Mouse (Mus musculus) spleen, embryonic (tissue): Measurements from ENCODE around the gene Cggbp1.

Experiments
- CTCF ChIA-PET: fragments of 350-600 bp; sonication (Branson Sonifier 250); formaldehyde crosslinking; loops from one replicate; lab custom pipeline; 2022; lab: Charles Lee

The Cggbp1 gene

DNA sequence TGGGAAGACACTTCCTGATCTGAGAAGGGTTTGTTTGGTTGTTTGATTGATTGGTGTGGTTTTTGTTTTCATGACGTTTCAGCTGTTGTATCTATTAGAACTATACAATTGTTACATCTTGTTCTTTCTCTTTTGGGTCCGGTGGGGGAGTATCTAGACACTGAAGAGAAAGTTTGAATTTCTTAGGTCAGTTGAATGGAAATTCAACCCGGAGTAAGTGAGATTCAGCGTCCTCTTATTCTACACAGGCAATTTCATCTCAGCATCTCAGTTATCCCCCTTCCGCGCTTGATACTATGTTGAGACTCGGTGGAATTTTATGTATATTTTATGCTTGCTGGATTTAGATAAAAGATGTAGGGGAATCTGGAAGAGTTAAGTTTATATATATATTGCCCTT is 21.0 kb downstream of the Cggbp1 start:
- CTCF ChIA-PET, result interaction anchor here (1.1 kb wide), 1 partner anchor 22 kb away, joined by 3 read pairs; the partner anchor contains the start of gene Zfp654

DNA sequence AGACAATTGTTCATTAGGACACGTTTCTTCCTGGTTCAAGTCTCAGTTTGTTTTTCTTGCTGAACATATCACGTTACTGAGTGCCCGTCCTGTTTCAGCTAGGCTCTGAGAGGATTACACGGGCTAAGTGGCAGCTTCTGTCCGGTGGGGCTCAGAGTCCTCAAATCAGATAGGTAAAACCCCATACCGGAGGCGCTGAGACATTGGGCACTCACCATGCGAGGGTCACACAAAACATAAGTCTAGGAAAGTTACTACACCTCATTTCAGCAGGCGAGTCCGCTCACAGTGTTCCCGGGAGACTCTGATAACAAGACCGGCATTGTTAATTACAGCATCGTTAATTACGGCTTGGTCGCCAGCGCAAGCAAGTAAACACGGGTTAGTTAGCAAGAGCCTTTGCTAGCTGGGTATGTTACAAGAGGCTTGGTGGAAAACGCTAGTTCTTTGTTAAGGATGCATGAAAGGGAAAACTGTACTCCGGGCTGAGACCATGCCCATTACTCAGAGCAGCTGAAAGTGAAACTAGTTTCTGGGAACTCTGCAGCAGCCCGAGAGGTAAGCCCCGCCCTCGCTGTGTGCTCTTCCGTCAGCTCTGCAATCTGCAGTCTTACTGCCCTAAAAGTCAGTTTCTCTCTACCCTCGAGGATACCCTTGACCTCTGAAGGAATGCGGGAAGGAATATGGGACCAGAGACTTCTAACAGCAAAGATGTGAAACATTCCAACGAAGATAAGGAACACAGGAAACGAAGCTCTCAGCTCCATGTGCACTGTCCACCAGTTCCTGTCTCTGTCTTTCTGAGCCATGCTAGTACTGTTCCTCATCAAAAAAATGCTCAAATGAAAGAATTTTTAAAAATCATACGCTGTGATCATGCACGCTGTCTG is 21.9 kb downstream of the Cggbp1 start:
- CTCF ChIA-PET, result interaction anchor here (0.7 to 1.1 kb wide), 3 partner anchors 22 to 666 kb away, joined by 3 to 5 read pairs (median 4); partner anchors contain the start of gene Zfp654

DNA sequence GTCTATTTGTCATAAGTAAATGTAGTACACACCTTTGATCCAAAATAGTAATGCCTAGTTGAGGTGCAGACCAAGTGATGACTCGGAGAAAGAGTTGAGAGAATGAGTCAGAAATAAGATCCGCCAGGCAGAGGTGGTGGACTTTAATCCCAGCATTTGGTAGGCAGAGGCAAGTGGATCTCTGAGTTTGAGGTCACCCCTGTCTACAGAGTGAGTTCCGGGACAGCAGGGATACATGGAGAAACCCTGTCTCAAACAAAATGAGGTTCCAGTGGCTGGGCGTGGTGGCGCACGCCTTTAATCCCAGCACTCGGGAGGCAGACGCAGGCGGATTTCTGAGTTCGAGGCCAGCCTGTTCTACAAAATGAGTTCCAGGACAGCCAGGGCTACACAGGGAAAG is 23.6 kb downstream of the Cggbp1 start:
- CTCF ChIA-PET, result no interaction called here

DNA sequence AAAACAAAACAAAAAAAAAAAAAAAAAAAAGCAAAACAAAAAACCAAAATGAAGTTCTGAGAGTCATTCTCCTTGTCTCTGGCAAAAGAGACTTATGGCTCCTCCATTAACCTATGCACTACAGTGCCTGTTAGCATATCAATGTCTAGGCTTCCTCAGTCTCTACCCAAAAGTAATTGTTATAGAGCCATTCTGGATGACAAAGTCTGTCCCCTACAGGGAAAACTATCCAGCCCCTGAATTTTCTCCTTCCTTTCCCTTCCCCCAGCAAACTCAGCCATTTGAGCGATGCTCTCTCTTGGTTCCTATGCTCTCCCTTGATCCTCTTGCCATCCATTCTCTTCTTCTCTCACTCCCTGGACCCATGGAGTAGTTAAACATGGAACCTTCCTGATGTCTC is 24.0 kb downstream of the Cggbp1 start:
- CTCF ChIA-PET, result no interaction called here

DNA sequence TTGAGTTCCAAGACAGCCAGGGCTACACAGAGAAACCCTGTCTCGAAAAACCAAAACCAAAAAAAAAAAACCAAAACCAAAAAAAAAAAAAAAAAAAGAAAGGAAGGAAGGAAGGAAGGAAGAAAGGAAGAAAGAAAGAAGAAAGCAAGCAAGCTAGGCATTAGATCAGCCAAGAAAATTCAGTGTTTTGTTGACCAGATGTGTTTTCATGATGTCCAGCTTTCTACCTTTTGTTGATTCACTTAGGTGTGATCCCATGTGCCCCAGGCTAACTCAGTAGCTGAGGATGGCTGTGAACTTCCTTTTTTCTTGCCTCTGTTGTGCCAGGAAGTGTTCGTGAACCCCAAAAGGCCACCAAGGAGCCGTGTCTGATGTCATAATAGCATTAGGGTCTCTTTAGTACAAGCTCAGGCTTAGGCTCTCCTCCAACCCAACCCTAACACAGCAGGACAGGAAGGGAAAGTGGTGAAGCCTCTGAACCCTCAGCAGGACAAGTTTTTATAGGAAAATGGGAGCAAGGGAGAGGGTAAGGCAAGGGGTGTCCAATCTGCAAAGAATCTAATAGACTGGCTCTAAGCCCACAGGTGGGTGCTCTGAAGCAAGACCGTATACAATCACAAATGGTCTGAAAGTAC is 25.0 kb downstream of the Cggbp1 start:
- CTCF ChIA-PET, result interaction anchor here (1.2 kb wide), 1 partner anchor 22 kb away, joined by 7 read pairs; no protein-coding TSS in a partner anchor

DNA sequence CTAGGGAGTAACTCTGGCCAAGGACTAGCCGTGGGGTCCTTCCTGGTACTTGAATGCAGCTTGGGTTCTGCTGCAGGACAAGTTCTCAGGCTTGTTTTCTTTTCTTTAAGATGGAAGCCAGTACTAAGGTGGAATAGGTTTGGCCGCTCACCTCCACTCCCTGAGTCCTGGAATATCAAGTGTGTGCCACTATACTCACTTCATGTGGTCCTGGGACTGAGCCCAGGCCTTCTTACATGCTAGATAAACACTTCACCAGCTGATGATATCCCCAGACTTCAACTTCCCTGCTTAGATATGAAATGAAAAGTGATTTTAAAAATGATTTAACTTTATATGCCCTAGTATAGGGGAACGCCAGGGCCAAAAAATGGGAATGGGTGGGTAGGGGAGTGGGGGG is 25.5 kb downstream of the Cggbp1 start:
- CTCF ChIA-PET, result interaction anchor here (1.2 kb wide), 1 partner anchor 21 kb away, joined by 7 read pairs; no protein-coding TSS in a partner anchor

DNA sequence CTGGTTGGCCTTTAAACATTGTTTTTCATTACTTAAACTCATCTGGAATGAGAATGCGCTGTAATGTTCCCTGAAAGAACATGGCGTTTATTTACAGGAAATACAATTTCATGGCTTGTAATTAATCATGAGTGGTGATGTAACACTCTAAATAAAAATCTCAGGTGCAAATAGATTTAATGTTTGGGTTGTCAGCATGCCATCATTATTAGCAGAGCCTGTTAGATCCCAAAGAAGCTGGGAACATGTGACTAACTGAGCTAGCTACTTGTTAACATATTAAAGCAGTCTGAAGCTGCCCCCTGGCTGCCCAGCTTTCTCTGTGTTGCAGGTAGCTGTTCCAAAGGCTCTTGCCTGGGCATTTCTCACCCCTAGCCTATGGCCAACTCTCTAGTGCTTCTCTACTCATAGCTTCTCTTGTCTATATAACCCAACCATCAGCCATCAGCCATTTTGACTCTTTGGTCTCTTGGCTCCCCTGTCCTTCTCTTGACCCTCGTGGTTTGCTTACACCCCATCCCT is 26.9 kb downstream of the Cggbp1 start:
- CTCF ChIA-PET, result no interaction called here

DNA sequence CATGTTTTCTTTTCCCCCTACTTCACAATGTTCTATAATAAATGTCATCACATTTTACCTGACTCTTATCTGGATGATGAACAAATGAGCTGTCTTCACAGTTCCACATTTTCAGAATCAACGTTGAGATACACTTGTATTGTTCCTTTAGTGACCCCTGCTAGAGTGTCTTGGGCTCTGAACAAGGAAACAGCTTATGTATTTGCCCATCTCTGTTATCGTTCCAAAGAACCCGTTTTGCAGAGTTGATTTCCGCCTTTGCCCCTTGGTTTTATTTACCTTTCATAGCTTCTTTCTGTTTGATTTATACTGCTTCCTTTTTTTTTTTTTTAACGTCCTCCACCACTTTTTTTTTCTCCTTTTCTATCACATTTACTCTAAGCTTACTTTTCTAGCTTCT is 27.9 kb downstream of the Cggbp1 start:
- CTCF ChIA-PET, result interaction anchor here (0.6 kb wide), 1 partner anchor 643 kb away, joined by 4 read pairs; no protein-coding TSS in a partner anchor

DNA sequence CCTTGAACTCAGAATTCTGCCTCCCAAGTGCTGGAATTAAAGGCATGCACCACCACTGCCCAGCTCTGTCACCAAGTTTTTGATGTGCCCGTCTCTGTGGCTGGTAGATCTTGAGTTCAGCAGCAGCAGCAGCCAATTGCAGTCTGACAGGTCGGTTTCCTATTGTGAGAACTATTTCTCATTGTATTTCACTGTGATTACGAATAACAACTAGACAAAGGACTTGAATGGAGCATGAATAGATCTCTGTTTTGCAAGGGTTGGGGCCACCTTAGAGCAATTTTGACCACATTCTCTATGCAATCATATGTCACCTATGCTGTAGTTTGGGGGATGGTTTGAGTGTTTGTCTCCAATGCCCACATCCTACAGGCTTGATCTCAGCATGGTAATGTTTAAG is 29.2 kb downstream of the Cggbp1 start:
- CTCF ChIA-PET, result interaction anchor here (0.6 kb wide), 1 partner anchor 162 kb away, joined by 3 read pairs; no protein-coding TSS in a partner anchor

DNA sequence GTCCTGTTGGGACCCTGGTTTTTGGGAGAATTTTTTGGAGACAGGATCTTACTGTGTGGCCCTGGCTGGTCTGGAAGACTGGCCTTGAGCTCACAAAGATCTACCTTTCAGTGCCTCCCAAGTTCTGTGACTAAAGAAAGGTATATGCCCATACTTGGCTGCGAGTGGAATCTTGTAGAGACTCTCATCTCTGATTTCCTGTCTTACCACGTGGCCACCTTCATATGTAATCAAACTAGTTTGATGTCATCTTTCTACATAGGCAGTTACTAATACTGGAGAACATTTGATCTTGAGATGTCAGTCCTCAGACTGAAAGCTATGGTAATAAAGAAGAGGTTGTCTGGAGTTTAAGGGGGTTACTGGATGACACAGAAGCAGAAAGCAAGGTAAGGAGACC is 29.6 kb downstream of the Cggbp1 start:
- CTCF ChIA-PET, result interaction anchor here (0.6 kb wide), 1 partner anchor 162 kb away, joined by 3 read pairs; no protein-coding TSS in a partner anchor

DNA sequence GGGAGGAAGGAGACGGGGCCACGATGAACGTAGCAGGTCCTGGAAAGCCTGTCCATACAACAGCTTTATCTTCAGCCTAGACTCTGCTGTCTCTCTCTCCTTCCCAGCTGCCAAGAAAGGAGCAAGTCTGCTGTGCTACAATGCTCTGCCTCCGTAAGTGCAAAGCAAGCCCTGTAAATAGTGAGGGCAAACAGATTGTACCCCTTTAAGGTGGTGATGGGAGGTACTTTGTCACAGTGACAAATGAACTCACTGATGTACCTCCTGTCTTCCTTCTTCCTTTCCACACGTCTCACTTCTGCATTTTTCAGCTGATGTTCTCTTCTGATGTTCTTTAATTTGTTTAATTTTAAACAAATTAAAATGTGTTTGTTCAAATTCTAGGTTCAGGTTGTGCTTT is 32.1 kb downstream of the Cggbp1 start:
- CTCF ChIA-PET, result no interaction called here

DNA sequence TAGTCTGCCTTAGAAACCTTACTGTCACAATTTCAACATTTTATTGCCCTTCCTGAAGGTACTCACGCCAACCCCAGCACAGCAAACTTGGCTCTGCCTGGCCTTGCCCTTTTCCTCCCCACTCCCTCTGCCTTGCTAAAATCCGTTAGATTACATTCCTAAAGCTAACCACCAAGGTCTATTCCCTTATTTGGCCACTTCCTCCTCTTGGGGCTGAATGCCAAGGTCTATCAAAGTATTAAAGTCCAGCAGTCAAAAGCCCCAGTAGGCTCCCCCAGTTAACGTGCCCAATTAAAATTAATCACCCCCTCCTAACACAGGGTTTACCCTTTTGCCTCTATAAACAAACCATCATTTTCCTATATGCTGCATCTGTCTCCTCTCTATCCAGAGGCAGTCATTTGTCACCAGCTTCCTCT is 32.6 kb downstream of the Cggbp1 start:
- CTCF ChIA-PET, result no interaction called here

DNA sequence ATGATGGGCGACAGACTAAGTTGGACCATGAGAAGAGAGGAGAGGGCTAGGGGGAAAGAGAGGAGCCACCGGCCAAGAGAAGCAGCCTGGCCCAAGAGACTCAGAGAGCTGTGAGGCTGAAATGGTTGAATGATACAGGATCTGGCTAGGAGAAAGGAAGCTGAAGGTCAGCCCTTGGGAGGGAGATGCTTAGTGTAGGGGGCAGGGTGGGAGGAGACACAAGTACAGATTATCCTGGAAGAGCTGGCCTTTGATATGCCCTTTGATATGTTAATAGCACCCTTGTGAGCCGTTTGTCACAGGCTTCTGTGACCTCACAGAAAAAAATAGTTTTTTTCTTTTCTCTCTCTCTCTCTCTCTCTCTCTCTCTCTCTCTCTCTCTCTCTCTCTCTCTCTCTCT is 33.3 kb downstream of the Cggbp1 start:
- CTCF ChIA-PET, result no interaction called here

DNA sequence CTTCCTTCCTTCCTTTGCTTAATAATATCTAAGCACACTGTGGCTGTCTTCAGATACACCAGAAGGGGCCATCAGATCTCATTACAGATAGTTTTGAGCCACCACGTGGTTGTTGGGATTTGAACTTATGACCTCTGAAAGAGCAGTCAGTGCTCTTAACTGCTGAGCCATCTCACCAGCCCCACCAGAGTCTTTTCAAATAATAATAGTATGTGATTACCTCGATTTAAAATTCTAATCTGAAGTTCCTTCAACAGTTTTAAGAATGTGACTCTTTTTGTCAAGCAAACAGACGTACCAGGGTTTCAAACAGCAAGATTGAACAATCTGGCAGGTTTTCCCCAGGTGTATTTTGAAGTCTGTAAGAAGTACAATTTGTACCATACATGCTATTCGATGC is 33.8 kb downstream of the Cggbp1 start:
- CTCF ChIA-PET, result no interaction called here

DNA sequence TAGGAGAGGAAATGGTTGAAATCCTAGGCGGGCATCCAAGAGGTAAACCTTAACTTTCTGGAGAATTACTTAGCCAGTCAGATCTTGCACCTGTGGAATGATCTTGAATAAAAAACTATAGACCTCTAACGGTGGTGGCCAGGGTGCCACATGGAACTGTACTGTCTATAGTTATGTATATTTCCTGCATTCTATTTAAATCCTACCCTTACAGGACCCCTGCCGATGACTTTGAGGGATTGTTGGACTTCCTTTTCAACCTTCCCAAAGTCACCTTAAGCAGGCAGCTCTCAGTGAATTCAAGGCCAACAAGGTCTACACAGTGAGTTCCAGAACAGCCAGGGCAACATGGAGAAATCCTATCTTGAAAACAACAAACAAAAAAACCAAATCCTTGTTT is 37.7 kb downstream of the Cggbp1 start:
- CTCF ChIA-PET, result no interaction called here

DNA sequence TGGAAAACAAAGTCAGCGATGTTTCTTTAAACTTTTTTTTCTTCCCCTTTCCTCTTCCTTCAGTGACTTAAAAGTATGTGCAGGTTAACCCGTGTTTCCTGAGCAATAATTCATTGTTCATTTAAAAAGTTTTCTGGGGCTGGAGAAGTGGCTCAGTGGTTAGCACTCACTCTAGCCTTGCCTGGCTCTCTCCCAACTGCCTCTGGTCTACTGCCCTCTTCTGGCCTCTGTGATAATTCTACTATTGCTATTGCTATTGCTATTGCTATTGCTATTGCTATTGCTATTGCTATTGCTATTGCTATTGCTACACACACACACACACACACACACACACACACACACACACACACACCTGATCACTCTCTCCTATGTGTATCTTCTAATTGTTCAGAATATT is 47.3 kb downstream of the Cggbp1 start:
- CTCF ChIA-PET, result interaction anchor here (0.9 kb wide), 1 partner anchor 22 kb away, joined by 7 read pairs; no protein-coding TSS in a partner anchor

DNA sequence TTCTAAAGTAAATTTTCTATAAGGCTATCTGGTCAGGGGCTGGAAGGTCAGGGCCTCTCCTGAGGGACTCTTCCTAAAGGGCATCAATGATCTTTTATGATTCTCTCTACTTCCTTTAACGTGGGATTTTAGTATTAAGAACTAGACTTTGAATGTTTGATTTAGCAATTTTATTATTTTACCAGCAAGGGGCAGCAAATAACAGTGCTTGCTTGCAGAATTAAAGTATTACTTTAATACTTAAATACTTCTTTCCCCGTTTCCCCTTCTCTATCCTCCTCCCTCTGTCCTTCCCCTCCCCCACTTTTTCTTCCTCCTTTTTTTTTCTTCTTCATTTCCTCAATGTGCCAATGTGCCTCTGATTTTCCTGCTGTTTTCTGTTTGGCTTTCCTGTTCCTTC is 51.5 kb downstream of the Cggbp1 start:
- CTCF ChIA-PET, result no interaction called here

DNA sequence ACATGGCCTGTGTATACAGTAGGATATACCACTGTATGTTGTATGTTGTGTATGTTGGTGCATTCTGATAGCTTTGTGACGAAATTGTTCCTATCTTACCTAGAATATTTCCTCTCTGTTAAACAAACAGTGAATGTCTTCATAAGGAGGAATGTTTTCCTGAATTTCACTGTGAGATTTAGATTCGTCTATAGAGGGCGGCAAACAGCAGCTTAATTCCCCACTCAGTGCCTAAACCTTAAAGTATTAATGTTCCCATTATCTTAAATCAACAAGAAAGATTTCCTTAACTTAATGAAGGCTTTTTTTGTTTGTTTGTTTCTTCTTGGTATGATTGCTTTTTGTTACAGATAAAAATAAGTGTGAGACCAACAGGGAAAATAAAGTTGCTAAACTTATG is 55.3 kb downstream of the Cggbp1 start:
- CTCF ChIA-PET, result no interaction called here

DNA sequence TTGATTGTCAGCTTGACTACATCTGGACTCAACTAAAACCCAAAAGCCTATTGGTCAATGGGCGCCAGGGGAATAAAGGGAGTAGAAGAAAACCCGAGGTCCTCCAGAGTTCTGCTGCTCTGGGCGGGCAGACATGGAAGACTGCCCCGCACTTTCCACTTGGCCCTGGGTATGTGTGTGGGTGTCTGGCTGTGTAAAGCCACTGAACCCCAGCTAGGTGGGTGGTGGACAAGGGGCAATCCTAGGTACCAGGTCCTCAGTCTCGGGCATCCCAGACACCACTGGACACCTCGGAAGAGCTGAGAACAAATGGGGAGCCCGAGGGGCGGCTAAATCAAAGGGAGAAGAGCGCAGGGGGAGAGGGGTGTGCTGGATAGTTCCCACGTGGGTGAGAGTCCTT is 57.0 kb downstream of the Cggbp1 start:
- CTCF ChIA-PET, result no interaction called here
